Mouse (Mus musculus) midbrain, embryonic 11.5 days (tissue): ENCODE data around the gene Zw10. TPM values are rescaled to one million over a fixed set of nuclear protein-coding genes. Genes with fewer than 3 reads are reported as not detected.
A peak's percentile ranks its signal among the peaks of the same experiment; 100 is the strongest.

Experiments used
- ATAC-seq: fragments of 200-750 bp; cut with Nextera tagmentation; 2 replicates; pipeline ENCODE4 v1.8.0; 2017; ENCODE audit warnings: moderate TSS enrichment, moderate library complexity; ENCODE audit not compliant: low FRiP score
- DNase-seq: peaks from one replicate; pipeline ENCODE4 v3.0.0; 2015; ENCODE audit warnings: low spot score; ENCODE audit errors: missing footprints
- H3K27ac ChIP-seq: fragments of 300-500 bp; sonication (generic); 2 replicates; pipeline ENCODE4 v1.5.1; 2014; ENCODE audit warnings: low read depth, low read length
- H3K27me3 ChIP-seq: fragments of 300-500 bp; sonication (generic); 2 replicates; pipeline ENCODE4 v1.6.1; 2014; ENCODE audit warnings: mild to moderate bottlenecking, low read length, moderate library complexity, mixed read lengths; ENCODE audit not compliant: control insufficient read depth, insufficient read depth
- H3K36me3 ChIP-seq: fragments of 300-500 bp; sonication (generic); 2 replicates; pipeline ENCODE4 v1.6.1; 2014; ENCODE audit warnings: mild to moderate bottlenecking, low read length, moderate library complexity, mixed read lengths; ENCODE audit not compliant: control insufficient read depth, insufficient read depth
- H3K4me1 ChIP-seq: fragments of 300-500 bp; sonication (generic); 2 replicates; pipeline ENCODE4 v1.6.1; 2014; ENCODE audit warnings: low read length; ENCODE audit not compliant: control insufficient read depth, insufficient read depth
- H3K4me2 ChIP-seq: fragments of 300-500 bp; sonication (generic); 2 replicates; pipeline ENCODE4 v1.6.1; 2014; ENCODE audit warnings: mild to moderate bottlenecking, moderate library complexity
- H3K4me3 ChIP-seq: fragments of 300-500 bp; sonication (generic); 2 replicates; pipeline ENCODE4 v1.5.1; 2014; ENCODE audit warnings: low read depth, low read length
- H3K9ac ChIP-seq: fragments of 300-500 bp; sonication (generic); 2 replicates; pipeline ENCODE4 v1.6.1; 2014; ENCODE audit warnings: low read length
- H3K9me3 ChIP-seq: fragments of 300-500 bp; sonication (generic); 2 replicates; pipeline ENCODE4 v1.6.1; 2016; ENCODE audit warnings: low read length; ENCODE audit not compliant: control insufficient read depth
- WGBS: fragments of 180-500 bp; shearing (Covaris S2); extraction: QIAGEN DNeasy Blood & Tissue Kit; methylation state at CpG from one replicate; pipeline ENCODE4 v1.1.7; 2014; 5-methylcytosine and 5-hydroxymethylcytosine counted together
- polyA plus RNA-seq: library from polyadenylated mRNA; unstranded; fragments of >200 nt; fragmentation: Nextera tagmentation; extraction: Ambion mirVana; gene quantifications from 2 replicates; pipeline ENCODE4 v1.2.1, GENCODE M21; 2014

Zw10 gene
- 56.1 and 62.7 TPM in 2 replicates for polyA plus RNA-seq

DNA sequence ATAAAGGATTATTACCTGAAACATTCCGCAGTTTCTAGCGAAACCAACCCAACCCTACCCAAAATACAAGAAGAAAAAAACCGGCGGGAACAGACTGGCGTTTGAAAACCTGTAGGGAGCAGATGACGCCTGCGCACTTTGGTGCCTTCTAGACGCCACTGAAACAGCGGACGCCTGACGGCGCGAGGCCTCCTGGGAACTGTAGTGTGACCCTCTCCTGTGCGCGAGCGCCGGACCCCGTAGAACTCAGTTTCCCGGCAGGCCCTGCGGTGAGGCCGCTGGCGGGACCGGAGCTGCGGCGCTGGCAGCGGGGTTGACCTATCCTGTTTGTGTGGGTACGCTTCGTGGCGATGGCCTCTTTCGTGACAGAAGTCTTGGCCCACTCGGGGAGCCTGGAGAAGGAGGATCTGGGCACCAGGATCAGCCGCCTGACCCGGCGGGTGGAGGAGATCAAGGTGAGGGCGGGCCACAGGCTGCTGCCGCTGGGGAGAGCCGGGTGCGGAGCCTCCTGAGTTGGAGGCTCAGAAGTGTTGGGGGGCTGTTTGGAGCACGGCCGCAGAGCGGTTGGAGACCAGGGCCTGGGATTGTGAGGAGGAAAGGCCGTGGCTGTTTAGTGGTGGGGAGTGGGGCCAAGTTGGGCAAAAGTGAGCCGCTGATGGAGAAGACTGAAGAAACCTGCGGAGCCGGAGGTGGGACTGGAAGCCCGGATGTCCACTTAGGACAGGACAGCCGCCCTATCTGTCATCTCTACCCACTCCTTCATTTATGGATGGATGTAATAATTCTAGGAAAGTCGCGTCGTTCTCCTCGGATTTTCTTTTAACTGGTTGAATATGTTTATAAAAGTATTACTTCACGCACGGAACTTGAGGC is at the start of gene Zw10:
TSS of gene Zw10 (plus strand) at position 281 of the 873 bp plus-strand sequence.
- H3K27ac ChIP-seq, result no peak within 1 kb of the TSS
- peak within 1 kb of the TSS; percentile 77 for H3K9ac ChIP-seq
- H3K4me2 ChIP-seq, result peak within 1 kb of the TSS; percentile 61
- H3K4me1 ChIP-seq, result 0 out of 2 replicates have a peak, but pooled peaks cover 2% of the 10 kb centered on the region
- ATAC-seq (peak; percentile 99), DNase-seq (peak; percentile 98)
- peaks cover 1% of the 10 kb centered on the region; the same call in 1 of the 2 replicates for H3K36me3 ChIP-seq
- H3K4me3 ChIP-seq, result peak within 1 kb of the TSS; percentile 78
- no peaks in the 10 kb centered on the region for H3K9me3 ChIP-seq
- H3K27me3 ChIP-seq, result no peaks in the 10 kb centered on the region
- under 1% methylated on average over 53 of the region's 53 CpGs for WGBS

DNA sequence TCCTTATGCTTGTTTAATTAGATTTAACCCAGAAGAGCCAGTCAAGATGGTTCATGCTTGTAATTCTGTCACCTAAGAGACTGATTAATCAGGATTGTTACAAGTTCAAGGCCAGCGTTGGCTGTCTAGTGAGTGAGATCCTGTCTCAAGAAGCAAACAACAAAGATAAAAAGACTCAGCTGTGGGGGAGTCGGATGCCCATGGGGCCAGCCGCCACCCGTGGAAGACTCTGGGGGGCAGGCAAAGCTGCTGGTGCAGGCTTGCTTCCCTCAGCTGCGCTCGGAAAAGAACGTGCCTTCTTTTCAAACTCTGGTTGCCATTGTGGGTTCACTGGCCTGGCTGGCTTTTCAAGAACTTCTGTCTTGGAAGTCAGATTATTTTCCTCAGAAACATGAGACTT is 39.6 kb upstream of the Zw10 start:
- WGBS, result 84% methylated on average over 7 of the region's 7 CpGs
- Histone ChIP-seq H3K9ac (no peak overlapping the region), H3K36me3 (peaks cover 30% of the 10 kb centered on the region), H3K4me3 (no peak overlapping the region), H3K27me3 (no peaks in the 10 kb centered on the region), H3K9me3 (no peaks in the 10 kb centered on the region), H3K4me2 (no peak overlapping the region), H3K4me1 (no peaks in the 10 kb centered on the region), H3K27ac (no peak overlapping the region)
- ATAC-seq (no peak), DNase-seq (no peak)

DNA sequence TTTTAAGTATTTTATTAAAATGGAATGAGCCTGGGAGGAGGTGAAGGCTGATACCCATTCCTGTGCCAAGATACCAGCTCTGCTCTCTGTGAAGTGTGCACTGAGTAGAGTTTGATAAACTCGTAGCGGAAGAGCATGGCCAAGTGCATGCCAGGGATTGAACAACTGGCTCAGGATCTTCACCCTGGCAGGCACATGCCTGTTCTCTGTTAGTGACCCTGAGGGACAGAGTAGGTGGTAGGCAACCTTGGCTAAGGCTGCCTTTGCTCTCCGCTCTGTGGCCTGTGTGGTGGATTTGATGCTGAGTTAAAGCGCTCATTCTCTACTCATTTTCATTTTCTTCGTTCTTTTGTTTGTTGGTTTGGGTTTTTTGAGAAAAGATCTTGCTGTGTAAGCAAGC is 34.1 kb upstream of the Zw10 start:
- no peak overlapping the region for H3K4me3 ChIP-seq
- 94% methylated on average over 5 of the region's 5 CpGs for WGBS
- peaks cover 17% of the 10 kb centered on the region for H3K36me3 ChIP-seq

DNA sequence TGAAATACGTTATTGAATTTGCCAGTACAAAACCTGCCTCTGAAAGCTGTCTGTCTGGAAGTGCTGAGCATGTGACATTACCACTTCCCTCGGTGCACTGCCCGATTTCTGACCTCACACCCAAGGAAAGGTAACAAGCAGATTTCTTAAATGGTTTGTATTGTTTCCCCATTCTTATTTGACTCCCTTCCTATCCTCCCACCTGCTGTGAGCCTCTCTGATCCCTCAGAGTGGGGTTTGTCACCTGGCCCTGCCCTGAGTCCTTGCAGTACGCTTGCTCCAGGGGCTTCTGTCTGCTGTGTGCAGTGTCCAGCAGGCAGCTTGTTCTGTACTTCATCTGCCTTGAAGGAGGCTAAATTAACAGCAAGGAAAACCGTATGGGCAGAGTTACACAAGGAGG is 31.5 kb upstream of the Zw10 start:
- peaks cover 16% of the 10 kb centered on the region for H3K36me3 ChIP-seq
- 88% methylated on average over 5 of the region's 5 CpGs for WGBS
- no peak overlapping the region for H3K9ac ChIP-seq
- H3K9me3 ChIP-seq, result no peaks in the 10 kb centered on the region
- ATAC-seq (no peak), DNase-seq (no peak)
- H3K4me3 ChIP-seq, result no peak overlapping the region
- no peak overlapping the region for H3K27ac ChIP-seq
- no peak overlapping the region for H3K4me2 ChIP-seq
- no peaks in the 10 kb centered on the region for H3K27me3 ChIP-seq
- H3K4me1 ChIP-seq, result no peaks in the 10 kb centered on the region

More for the DNA sequence above, 34.1 kb upstream of the Zw10 start:
- H3K9ac ChIP-seq, result no peak overlapping the region
- peak; percentile 83 for DNase-seq
- ATAC-seq, result no peak
- H3K27ac ChIP-seq, result no peak overlapping the region
- no peaks in the 10 kb centered on the region for H3K4me1 ChIP-seq
- no peak overlapping the region for H3K4me2 ChIP-seq
- no peaks in the 10 kb centered on the region for H3K27me3 ChIP-seq
- H3K9me3 ChIP-seq, result no peaks in the 10 kb centered on the region

DNA sequence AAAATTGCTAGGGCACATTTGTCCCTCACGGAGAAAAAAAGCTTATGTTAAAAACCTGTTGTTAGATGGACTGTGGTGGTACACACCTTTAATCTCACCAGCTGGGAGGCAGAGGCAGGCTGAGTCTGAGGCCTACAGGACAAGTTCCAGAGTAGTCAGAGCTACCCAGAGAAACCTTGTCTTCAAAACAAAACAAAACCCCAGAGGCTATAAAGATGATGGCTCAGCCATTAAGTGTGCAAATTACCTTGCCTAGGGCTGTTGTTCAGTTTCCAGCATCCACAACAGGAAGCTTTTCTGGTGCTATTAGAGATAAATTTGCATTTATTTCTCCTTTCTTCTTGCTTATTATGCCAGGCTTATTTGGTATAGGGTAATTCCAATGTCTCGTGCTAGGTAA is 30.9 kb upstream of the Zw10 start:
- Histone ChIP-seq H3K4me2 (no peak overlapping the region), H3K4me1 (no peaks in the 10 kb centered on the region), H3K27ac (no peak overlapping the region), H3K9ac (no peak overlapping the region), H3K36me3 (peaks cover 16% of the 10 kb centered on the region), H3K27me3 (no peaks in the 10 kb centered on the region), H3K9me3 (no peaks in the 10 kb centered on the region), H3K4me3 (no peak overlapping the region)
- DNase-seq (no peak), ATAC-seq (no peak)
- 87% methylated on average over 2 of the region's 2 CpGs for WGBS

DNA sequence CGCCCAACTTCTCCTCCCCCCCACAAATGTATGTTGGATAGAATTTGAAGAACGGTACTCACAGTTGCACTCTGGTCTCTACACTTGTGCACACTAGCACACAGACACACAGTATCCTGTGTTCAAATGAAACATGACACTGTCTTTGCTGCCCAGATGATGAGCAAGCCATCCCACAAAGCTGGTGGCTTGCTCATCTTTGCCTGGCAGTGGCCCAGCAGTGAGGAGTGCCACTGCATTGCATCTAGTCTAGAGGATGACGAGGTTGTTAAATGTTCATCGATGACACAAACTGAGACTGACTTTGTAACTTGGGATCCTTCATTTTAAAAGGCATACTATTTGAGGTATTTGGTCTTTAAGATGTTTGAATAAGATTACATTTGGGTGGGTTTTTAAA is 20.6 kb upstream of the Zw10 start:
- no peak overlapping the region for H3K9ac ChIP-seq
- no peak overlapping the region for H3K4me3 ChIP-seq
- ATAC-seq, result no peak
- no peak overlapping the region for H3K27ac ChIP-seq
- WGBS, result 93% methylated on average over 4 of the region's 4 CpGs
- no peaks in the 10 kb centered on the region for H3K4me1 ChIP-seq
- H3K4me2 ChIP-seq, result no peak overlapping the region
- no peak for DNase-seq
- H3K36me3 ChIP-seq, result peaks cover 34% of the 10 kb centered on the region
- H3K9me3 ChIP-seq, result no peaks in the 10 kb centered on the region
- no peaks in the 10 kb centered on the region for H3K27me3 ChIP-seq

DNA sequence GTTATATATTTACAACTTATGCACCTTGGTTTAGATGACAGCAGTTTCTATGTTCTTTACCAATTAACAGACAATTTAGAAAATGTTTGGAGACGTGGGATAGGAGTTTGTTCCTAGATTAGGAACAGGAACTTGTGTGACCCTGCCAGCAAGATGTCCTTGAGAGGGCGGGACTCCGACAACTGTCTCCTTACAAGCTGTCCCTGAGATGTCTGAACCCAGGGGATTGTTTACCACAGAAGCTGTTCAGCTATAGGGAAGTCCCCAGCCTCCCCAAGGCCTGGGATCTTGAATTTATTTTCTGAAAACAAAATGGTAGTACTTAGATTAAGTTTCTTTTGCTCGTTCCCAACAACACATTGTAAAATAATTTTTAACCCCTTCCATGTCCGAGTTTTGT is 4.5 kb upstream of the Zw10 start:
- Histone ChIP-seq H3K36me3 (no peaks in the 10 kb centered on the region), H3K9me3 (no peaks in the 10 kb centered on the region), H3K4me3 (no peak overlapping the region), H3K9ac (no peak overlapping the region), H3K27me3 (no peaks in the 10 kb centered on the region), H3K27ac (no peak overlapping the region), H3K4me1 (no peaks in the 10 kb centered on the region), H3K4me2 (no peak overlapping the region)
- WGBS, result 77% methylated on average over 5 of the region's 5 CpGs
- no peak for DNase-seq
- no peak for ATAC-seq

DNA sequence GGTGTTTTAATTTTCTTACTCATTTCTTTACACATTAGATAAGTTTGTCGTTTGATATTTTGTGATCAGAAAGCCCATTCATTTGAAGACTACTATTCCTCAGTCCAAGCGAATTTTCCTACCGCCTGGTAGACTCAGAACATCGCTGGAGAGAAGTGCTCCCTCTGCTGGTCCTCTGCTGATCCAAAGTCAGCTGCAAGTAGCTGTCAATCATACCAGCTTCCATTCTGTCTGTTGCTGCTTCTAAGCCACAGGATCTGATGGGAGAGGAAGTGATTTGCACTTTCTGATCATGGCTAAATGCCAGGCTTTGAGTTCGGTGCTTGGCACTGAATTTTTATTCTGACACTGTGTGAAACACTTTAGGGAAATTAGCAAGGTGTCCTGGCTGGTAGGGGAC is 4.1 kb upstream of the Zw10 start:
- DNase-seq (peak; percentile 90), ATAC-seq (no peak)
- WGBS, result 23% methylated on average over 5 of the region's 5 CpGs
- Histone ChIP-seq H3K9ac (no peak overlapping the region), H3K9me3 (no peaks in the 10 kb centered on the region), H3K4me3 (no peak overlapping the region), H3K36me3 (no peaks in the 10 kb centered on the region), H3K27ac (no peak overlapping the region), H3K4me2 (no peak overlapping the region), H3K27me3 (no peaks in the 10 kb centered on the region), H3K4me1 (0 out of 2 replicates have a peak, but pooled peaks cover under 1% of the 10 kb centered on the region)

DNA sequence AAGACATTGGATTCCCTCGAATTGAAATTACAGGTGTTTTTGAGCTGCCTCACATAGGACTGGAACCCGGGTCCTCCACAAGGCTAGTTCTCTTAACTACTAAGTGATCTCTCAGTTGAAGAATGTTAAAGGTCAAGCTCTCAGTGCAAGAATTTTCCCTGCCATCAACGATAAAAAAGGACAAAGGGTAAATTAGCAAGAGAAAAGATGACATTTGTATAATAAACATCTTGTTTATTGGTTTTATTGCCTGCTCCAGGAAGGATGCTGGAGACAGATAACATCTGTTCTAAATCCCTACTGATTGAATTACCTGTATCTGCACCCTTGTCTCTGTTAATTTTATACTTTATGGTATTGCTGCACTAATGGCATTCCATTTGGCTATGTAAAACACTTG is 1.4 kb upstream of the Zw10 start:
- no peak overlapping the region for H3K9ac ChIP-seq
- no peak overlapping the region for H3K4me3 ChIP-seq
- 0 out of 2 replicates have a peak, but pooled peaks cover 2% of the 10 kb centered on the region for H3K4me1 ChIP-seq
- no peak for DNase-seq
- H3K9me3 ChIP-seq, result no peaks in the 10 kb centered on the region
- no peak overlapping the region for H3K27ac ChIP-seq
- no peak overlapping the region for H3K4me2 ChIP-seq
- H3K36me3 ChIP-seq, result no peaks in the 10 kb centered on the region; the same call in 1 of the 2 replicates
- ATAC-seq, result no peak
- H3K27me3 ChIP-seq, result no peaks in the 10 kb centered on the region
- 82% methylated on average over 3 of the region's 3 CpGs for WGBS
